Mouse (Mus musculus) left cerebral cortex, adult 8-10 months (tissue): ENCODE measurements around the gene Pomt1. TPM values are rescaled to one million over a fixed set of nuclear protein-coding genes. Genes with fewer than 3 reads are reported as not detected.
"Not testable (repeated sequence)": the region's sequence is repeated elsewhere in the genome, so short reads cannot be mapped to it uniquely, and the experiment has no call there.

Experiments used
- DNase-seq, 2 experiments: peaks; one replicate each; pipeline ENCODE4 v3.0.0; 2022; ENCODE audit warnings: low spot score in 2 of 2
- total RNA-seq, 4 experiments: library from RNA; stranded (reverse); gene quantifications; 2 replicates each; pipeline ENCODE4 v1.2.4; 2022

Pomt1 gene
- total RNA-seq, 4 experiments from 2014 or later: 18.8 to 22.0 (median 19.8) TPM

- no peak for DNase-seq
Measured at GRCm38 (mm10) chr2:32282289-32282688, 45.9 kb downstream of the Pomt1 start.

- DNase-seq: no peak
Measured at GRCm38 (mm10) chr2:32282727-32283126, 46.3 kb downstream of the Pomt1 start.

GRCm38 (mm10) chr2:32283986-32284385, 47.6 kb downstream of the Pomt1 start:
- DNase-seq: no peak

GRCm38 (mm10) chr2:32287334-32287840, 51.0 kb downstream of the Pomt1 start, which contains the start of gene Golga2:
Gene Golga2 (plus strand): TSS chr2:32287384.
- no peak for DNase-seq

GRCm38 (mm10) chr2:32287923-32288367, 51.6 kb downstream of the Pomt1 start, which contains the start of gene Swi5:
Gene Swi5 (minus strand): TSS chr2:32288075.
- DNase-seq: peak; percentile 93 to 99

GRCm38 (mm10) chr2:32288371-32288931, 52.1 kb downstream of the Pomt1 start:
- DNase-seq: no peak

GRCm38 (mm10) chr2:32289578-32289977, 53.2 kb downstream of the Pomt1 start:
- DNase-seq: no peak

GRCm38 (mm10) chr2:32294348-32294747, 58.0 kb downstream of the Pomt1 start:
- DNase-seq: no peak

- DNase-seq: no peak
Measured at GRCm38 (mm10) chr2:32295285-32295684, 58.9 kb downstream of the Pomt1 start.

- not testable (repeated sequence) for DNase-seq
Measured at GRCm38 (mm10) chr2:32295842-32296241, 59.5 kb downstream of the Pomt1 start.

GRCm38 (mm10) chr2:32299469-32299868, 63.1 kb downstream of the Pomt1 start:
- DNase-seq: no peak

GRCm38 (mm10) chr2:32302952-32303351, 66.6 kb downstream of the Pomt1 start:
- DNase-seq: no peak

GRCm38 (mm10) chr2:32304145-32304832, 67.9 kb downstream of the Pomt1 start:
- DNase-seq: peak in 1 of 2 experiments; percentile 53

Other genes starting within 250 kb of the Pomt1 start
- gene Fam78a, start 151.7 kb upstream of the Pomt1 start, total RNA-seq: 10 to 100 TPM in 1 of 4 experiments, 1 to 10 TPM in 3; 6.9 to 15.6 (median 8.9) TPM
- 10 to 100 TPM; 26.8 to 31.7 (median 28.8) TPM for gene Plpp7, start 141.1 kb upstream of the Pomt1 start, total RNA-seq
- 100 to 1,000 TPM; 248 to 277 (median 262) TPM for gene Prrc2b, start 85.5 kb upstream of the Pomt1 start, total RNA-seq
- 10 to 100 TPM; 42.9 to 51.6 (median 49.4) TPM for gene Uck1, start 23.6 kb downstream of the Pomt1 start, total RNA-seq
- 10 to 100 TPM; 87.7 to 91.0 (median 89.3) TPM for gene Golga2, start 50.8 kb downstream of the Pomt1 start, total RNA-seq
- gene Swi5, start 51.5 kb downstream of the Pomt1 start, total RNA-seq: 100 to 1,000 TPM; 204 to 222 (median 213) TPM
- gene Ciz1, start 115.7 kb downstream of the Pomt1 start, total RNA-seq: 10 to 100 TPM; 65.8 to 82.5 (median 75.7) TPM
- 1,000 to 10,000 TPM; 1,127 to 1,189 (median 1,146) TPM for gene Dnm1, start 116.7 kb downstream of the Pomt1 start, total RNA-seq
- gene 1110008P14Rik, start 145.3 kb downstream of the Pomt1 start, total RNA-seq: 100 to 1,000 TPM; 226 to 280 (median 259) TPM
- gene Lcn2, start 151.7 kb downstream of the Pomt1 start, total RNA-seq: under 1 TPM; 0.50 to 0.81 (median 0.63) TPM
- 10 to 100 TPM; 46.9 to 51.4 (median 49.9) TPM for gene Ptges2, start 159.3 kb downstream of the Pomt1 start, total RNA-seq
- 1 to 10 TPM; 3.8 to 4.1 (median 3.9) TPM for gene Naif1, start 213.9 kb downstream of the Pomt1 start, total RNA-seq
- gene Slc25a25, start 214.9 kb downstream of the Pomt1 start, total RNA-seq: 10 to 100 TPM; 56.5 to 66.1 (median 60.9) TPM